Mouse (Mus musculus): ENCODE results near the gene Ncr1. TPM values are rescaled to one million over a fixed set of nuclear protein-coding genes. Genes with fewer than 3 reads are reported as not detected.
"Not testable (repeated sequence)": the region's sequence is repeated elsewhere in the genome, so short reads cannot be mapped to it uniquely, and the experiment has no call there.

Gene Ncr1
- total RNA-seq (2018; cell fraction: chromatin; rRNA removed): not detected
- not detected for total RNA-seq (2018; cell fraction: cytosol; rRNA removed)
- not detected for total RNA-seq (2018; cell fraction: nucleus; rRNA removed)
- polyA plus RNA-seq (2018): 0.26 TPM in 1 of 3 replicates, not detected in the others

- H3K79me2 ChIP-seq (ENCODE audit: inconsistent target): no peaks in the 10 kb centered on the region
- no peak within 1 kb of the TSS for H3K27ac ChIP-seq
- no peak within 1 kb of the TSS for H3K4me3 ChIP-seq (ENCODE audit: inconsistent target)
- H3K36me3 ChIP-seq (ENCODE audit: inconsistent target): no peaks in the 10 kb centered on the region
Observed at GRCm38 (mm10) chr7:4337509-4337908, at the start of gene Ncr1. Ncr1 (plus strand) TSS chr7:4337724.

- Histone ChIP-seq H3K36me3 (ENCODE audit: inconsistent target) (no peaks in the 10 kb centered on the region), H3K4me3 (ENCODE audit: inconsistent target) (no peak overlapping the region), H3K79me2 (ENCODE audit: inconsistent target) (no peaks in the 10 kb centered on the region), H3K27ac (no peak overlapping the region)
- 45% methylated on average over 5 of the region's 5 CpGs for WGBS (ENCODE audit: missing documents)
Observed at GRCm38 (mm10) chr7:4292638-4293037, 44.9 kb upstream of the Ncr1 start.

- Histone ChIP-seq H3K4me3 (ENCODE audit: inconsistent target) (no peak overlapping the region), H3K36me3 (ENCODE audit: inconsistent target) (no peaks in the 10 kb centered on the region), H3K79me2 (ENCODE audit: inconsistent target) (no peaks in the 10 kb centered on the region), H3K27ac (no peak overlapping the region)
- WGBS (ENCODE audit: missing documents): 38% methylated on average over 1 of the region's 1 CpGs
Observed at GRCm38 (mm10) chr7:4297189-4297588, 40.3 kb upstream of the Ncr1 start.

- H3K27ac ChIP-seq: no peak overlapping the region
- no peak overlapping the region for H3K4me3 ChIP-seq (ENCODE audit: inconsistent target)
- no peaks in the 10 kb centered on the region for H3K79me2 ChIP-seq (ENCODE audit: inconsistent target)
- no peaks in the 10 kb centered on the region for H3K36me3 ChIP-seq (ENCODE audit: inconsistent target)
Observed at GRCm38 (mm10) chr7:4300166-4300565, 37.4 kb upstream of the Ncr1 start.

- 94% methylated on average over 1 of the region's 1 CpGs for WGBS (ENCODE audit: missing documents)
- no peaks in the 10 kb centered on the region for H3K36me3 ChIP-seq (ENCODE audit: inconsistent target)
- no peak overlapping the region for H3K4me3 ChIP-seq (ENCODE audit: inconsistent target)
- H3K79me2 ChIP-seq (ENCODE audit: inconsistent target): no peaks in the 10 kb centered on the region
- H3K27ac ChIP-seq: no peak overlapping the region
Observed at GRCm38 (mm10) chr7:4303457-4303856, 34.1 kb upstream of the Ncr1 start.

- H3K27ac ChIP-seq; H3K36me3 ChIP-seq (ENCODE audit: inconsistent target); H3K4me3 ChIP-seq (ENCODE audit: inconsistent target); H3K79me2 ChIP-seq (ENCODE audit: inconsistent target): not testable (repeated sequence)
- 94% methylated on average over 2 of the region's 2 CpGs for WGBS (ENCODE audit: missing documents)
Observed at GRCm38 (mm10) chr7:4313109-4313508, 24.4 kb upstream of the Ncr1 start.

GRCm38 (mm10) chr7:4313531-4313930, 24.0 kb upstream of the Ncr1 start:
- WGBS (ENCODE audit: missing documents): 88% methylated on average over 3 of the region's 3 CpGs
- H3K27ac ChIP-seq; H3K36me3 ChIP-seq (ENCODE audit: inconsistent target); H3K79me2 ChIP-seq (ENCODE audit: inconsistent target); H3K4me3 ChIP-seq (ENCODE audit: inconsistent target): not testable (repeated sequence)

- no peak overlapping the region for H3K27ac ChIP-seq
- no peak overlapping the region for H3K4me3 ChIP-seq (ENCODE audit: inconsistent target)
- no peaks in the 10 kb centered on the region for H3K36me3 ChIP-seq (ENCODE audit: inconsistent target)
- WGBS (ENCODE audit: missing documents): 34% methylated on average over 2 of the region's 2 CpGs
- no peaks in the 10 kb centered on the region for H3K79me2 ChIP-seq (ENCODE audit: inconsistent target)
Observed at GRCm38 (mm10) chr7:4323301-4323700, 14.2 kb upstream of the Ncr1 start.

- no peak overlapping the region for H3K4me3 ChIP-seq (ENCODE audit: inconsistent target)
- no peaks in the 10 kb centered on the region for H3K79me2 ChIP-seq (ENCODE audit: inconsistent target)
- H3K36me3 ChIP-seq (ENCODE audit: inconsistent target): no peaks in the 10 kb centered on the region
- H3K27ac ChIP-seq: no peak overlapping the region
- 88% methylated on average over 7 of the region's 7 CpGs for WGBS (ENCODE audit: missing documents)
Observed at GRCm38 (mm10) chr7:4373521-4373920, 36.0 kb downstream of the Ncr1 start.

Other genes starting within 250 kb of the Ncr1 start
- gene Ttyh1, start 218.3 kb upstream of the Ncr1 start, polyA plus RNA-seq (2018): 0.06 to 0.16 TPM in 2 of 3 replicates, not detected in the other
- 21.9 to 53.8 TPM (median 23.8 TPM) in 3 replicates for gene Leng8, start 200.7 kb upstream of the Ncr1 start, polyA plus RNA-seq (2018)
- 1.8 to 2.9 TPM (median 2.3 TPM) in 3 replicates for gene Leng9, start 187.3 kb upstream of the Ncr1 start, polyA plus RNA-seq (2018)
- not detected in 3 replicates for gene Cdc42ep5, start 172.9 kb upstream of the Ncr1 start, polyA plus RNA-seq (2018)
- 0.11 to 0.27 TPM in 2 of 3 replicates, not detected in the other for gene Lilra5, start 100.0 kb upstream of the Ncr1 start, polyA plus RNA-seq (2018)
- gene Gp6, start 60.0 kb downstream of the Ncr1 start, polyA plus RNA-seq (2018): 0.06 to 0.14 TPM in 2 of 3 replicates, not detected in the other
- 6.4 to 17.7 TPM (median 7.5 TPM) in 3 replicates for gene Rdh13, start 107.9 kb downstream of the Ncr1 start, polyA plus RNA-seq (2018)
- gene Eps8l1, start 123.0 kb downstream of the Ncr1 start, polyA plus RNA-seq (2018): 0.30 to 3.9 TPM (median 3.1 TPM) in 3 replicates
- 102 to 126 TPM (median 108 TPM) in 3 replicates for gene Ppp1r12c, start 164.0 kb downstream of the Ncr1 start, polyA plus RNA-seq (2018)
- gene Tnnt1, start 178.7 kb downstream of the Ncr1 start, polyA plus RNA-seq (2018): 2.4 to 3.6 TPM (median 3.2 TPM) in 3 replicates
- 0.57 to 2.9 TPM (median 2.8 TPM) in 3 replicates for gene Tnni3, start 186.5 kb downstream of the Ncr1 start, polyA plus RNA-seq (2018)
- gene Dnaaf3, start 194.7 kb downstream of the Ncr1 start, polyA plus RNA-seq (2018): 2.2 to 5.6 TPM (median 2.3 TPM) in 3 replicates
- gene Syt5, start 209.8 kb downstream of the Ncr1 start, polyA plus RNA-seq (2018): not detected in 3 replicates